Mouse (Mus musculus): Measurements from ENCODE around the gene Shb. TPM values are rescaled to one million over a fixed set of nuclear protein-coding genes. Genes with fewer than 3 reads are reported as not detected.

The Shb gene
- polyA plus RNA-seq, 1 experiment from 2014 or later = 9.1 TPM

GRCm38 (mm10) chr4:45503380-45503779 is 28.9 kb downstream of the Shb start:
- ATAC-seq (ENCODE audit: insufficient number of reproducible peaks, low FRiP score, low TSS enrichment, low read depth) = no peak
- Histone ChIP-seq H3K27ac (replicated peaks) (no peak overlapping the region), H3K4me1 (peaks cover 67% of the 10 kb centered on the region), H3K36me3 (no peaks in the 10 kb centered on the region), H3K27me3 (no peaks in the 10 kb centered on the region), H3K9ac (no peak overlapping the region), H3K4me2 (replicated peaks) (no peak overlapping the region), H3K9me3 (replicated peaks) (no peaks in the 10 kb centered on the region), H3K4me3 (replicated peaks) (no peak overlapping the region)
- 76% methylated on average over 6 of the region's 6 CpGs for WGBS

GRCm38 (mm10) chr4:45502002-45502401 is 30.3 kb downstream of the Shb start:
- H3K4me2 ChIP-seq (replicated peaks) = no peak overlapping the region
- no peak for ATAC-seq (ENCODE audit: insufficient number of reproducible peaks, low FRiP score, low TSS enrichment, low read depth)
- no peaks in the 10 kb centered on the region for H3K27me3 ChIP-seq
- no peak overlapping the region for H3K4me3 ChIP-seq (replicated peaks)
- H3K4me1 ChIP-seq = peaks cover 62% of the 10 kb centered on the region
- no peaks in the 10 kb centered on the region for H3K9me3 ChIP-seq (replicated peaks)
- H3K9ac ChIP-seq = no peak overlapping the region
- no peaks in the 10 kb centered on the region for H3K36me3 ChIP-seq
- H3K27ac ChIP-seq (replicated peaks) = no peak overlapping the region
- WGBS = 67% methylated on average over 9 of the region's 9 CpGs

DNA sequence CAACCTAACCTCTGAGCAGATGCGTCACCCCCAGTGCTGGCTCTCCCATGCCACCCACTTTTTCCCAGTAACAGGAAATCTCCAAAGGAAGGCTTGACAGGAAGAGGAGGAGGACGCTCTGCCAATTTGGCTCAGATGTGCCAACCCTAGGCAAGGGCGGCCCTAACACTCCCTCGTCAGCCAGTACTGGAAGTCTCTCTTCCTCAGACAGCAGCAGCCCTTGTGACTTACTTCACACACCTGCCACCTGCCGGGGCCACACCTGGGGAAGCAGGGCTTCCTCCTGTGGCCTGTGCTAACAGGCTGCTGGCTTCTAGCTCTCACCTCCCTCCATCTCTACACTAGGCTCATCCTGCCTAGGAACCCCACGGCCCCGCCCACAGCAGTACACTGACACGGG is 31.9 kb downstream of the Shb start:
- Histone ChIP-seq H3K27ac (replicated peaks) (no peak overlapping the region), H3K27me3 (no peaks in the 10 kb centered on the region), H3K4me2 (replicated peaks) (no peak overlapping the region; the same call in 1 of the 2 replicates), H3K4me1 (peaks cover 62% of the 10 kb centered on the region), H3K36me3 (no peaks in the 10 kb centered on the region), H3K9me3 (replicated peaks) (no peaks in the 10 kb centered on the region), H3K9ac (no peak overlapping the region), H3K4me3 (replicated peaks) (no peak overlapping the region)
- no peak for ATAC-seq (ENCODE audit: insufficient number of reproducible peaks, low FRiP score, low TSS enrichment, low read depth)
- WGBS = 70% methylated on average over 8 of the region's 8 CpGs

DNA sequence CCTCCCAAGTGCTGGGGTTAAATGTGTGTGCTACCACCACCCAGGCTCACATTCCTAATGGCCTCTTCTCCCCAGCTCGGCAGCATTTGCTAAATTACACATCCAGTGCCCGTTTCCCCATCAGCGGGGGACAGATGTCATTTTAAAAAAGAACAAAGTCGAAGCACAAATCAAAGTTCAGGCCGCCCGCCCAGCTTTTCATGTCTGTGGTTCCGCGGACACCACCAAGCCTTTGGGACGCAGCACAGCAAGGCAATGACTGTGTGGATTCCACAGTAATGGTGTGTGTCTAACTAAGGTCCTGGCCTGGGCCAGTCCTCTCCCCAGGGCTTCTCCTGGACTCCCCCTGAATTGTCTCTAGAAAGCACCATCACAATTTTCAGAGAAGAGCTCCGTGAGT is 32.7 kb downstream of the Shb start:
- 44% methylated on average over 10 of the region's 10 CpGs for WGBS
- no peaks in the 10 kb centered on the region for H3K27me3 ChIP-seq
- ATAC-seq (ENCODE audit: insufficient number of reproducible peaks, low FRiP score, low TSS enrichment, low read depth) = no peak

DNA sequence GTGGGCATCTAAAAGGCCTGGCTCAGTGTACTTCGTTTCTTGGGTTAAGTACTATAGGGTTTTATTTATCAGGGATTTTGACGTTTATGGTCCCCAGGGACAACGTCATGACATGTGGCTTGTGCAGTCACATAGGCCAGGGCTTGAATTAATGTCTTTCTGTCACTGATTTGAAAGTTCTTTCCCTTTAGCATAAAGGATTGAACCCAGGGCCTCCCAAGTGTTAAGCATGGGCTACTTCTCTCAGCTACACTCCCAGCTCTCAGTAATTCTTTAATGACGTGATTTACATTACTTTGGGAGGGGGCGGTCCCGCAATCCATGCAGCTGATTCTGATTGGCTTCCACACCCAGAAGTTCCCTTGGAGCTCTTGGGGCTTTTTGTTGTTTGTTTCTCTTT is 33.2 kb downstream of the Shb start:
- no peak overlapping the region for H3K27ac ChIP-seq (replicated peaks)
- H3K4me1 ChIP-seq = peaks cover 69% of the 10 kb centered on the region
- H3K4me3 ChIP-seq (replicated peaks) = no peak overlapping the region
- H3K4me2 ChIP-seq (replicated peaks) = no peak overlapping the region
- no peak overlapping the region for H3K9ac ChIP-seq
- no peaks in the 10 kb centered on the region for H3K27me3 ChIP-seq
- no peaks in the 10 kb centered on the region for H3K36me3 ChIP-seq
- WGBS = 31% methylated on average over 6 of the region's 6 CpGs
- ATAC-seq (ENCODE audit: insufficient number of reproducible peaks, low FRiP score, low TSS enrichment, low read depth) = no peak
- H3K9me3 ChIP-seq (replicated peaks) = no peaks in the 10 kb centered on the region

More for the DNA sequence above, 32.7 kb downstream of the Shb start:
- no peak overlapping the region for H3K4me2 ChIP-seq (replicated peaks)
- H3K9ac ChIP-seq = no peak overlapping the region
- H3K27ac ChIP-seq (replicated peaks) = 0 out of 2 replicates have a peak overlapping the region, but pooled peaks have one; percentile 13
- H3K4me1 ChIP-seq = peaks cover 69% of the 10 kb centered on the region
- no peak overlapping the region for H3K4me3 ChIP-seq (replicated peaks)
- H3K36me3 ChIP-seq = no peaks in the 10 kb centered on the region
- H3K9me3 ChIP-seq (replicated peaks) = no peaks in the 10 kb centered on the region

DNA sequence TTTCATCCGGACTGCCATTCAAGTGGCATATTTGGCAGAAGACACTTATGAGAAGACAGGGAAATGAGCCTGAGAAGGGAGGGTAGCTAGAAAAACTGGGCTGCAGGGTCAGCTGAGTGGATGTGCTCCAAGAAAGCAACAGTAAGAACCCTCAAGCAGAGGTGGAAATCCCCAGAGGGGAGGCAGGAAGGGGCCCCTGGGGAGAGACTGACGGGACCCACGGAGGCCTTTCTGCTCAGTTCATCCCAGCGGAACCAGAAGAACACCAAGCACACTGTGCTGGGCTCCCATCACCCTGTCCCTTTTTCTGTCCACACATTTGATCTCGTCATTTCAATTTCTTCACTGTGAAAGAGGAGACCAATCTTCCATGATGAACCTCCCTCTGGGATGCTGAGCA is 33.9 kb downstream of the Shb start:
- Histone ChIP-seq H3K9ac (no peak overlapping the region), H3K4me2 (replicated peaks) (no peak overlapping the region), H3K4me1 (peaks cover 72% of the 10 kb centered on the region), H3K9me3 (replicated peaks) (no peaks in the 10 kb centered on the region), H3K27me3 (no peaks in the 10 kb centered on the region), H3K4me3 (replicated peaks) (no peak overlapping the region), H3K27ac (replicated peaks) (no peak overlapping the region), H3K36me3 (no peaks in the 10 kb centered on the region)
- WGBS = 65% methylated on average over 5 of the region's 5 CpGs
- no peak for ATAC-seq (ENCODE audit: insufficient number of reproducible peaks, low FRiP score, low TSS enrichment, low read depth)

DNA sequence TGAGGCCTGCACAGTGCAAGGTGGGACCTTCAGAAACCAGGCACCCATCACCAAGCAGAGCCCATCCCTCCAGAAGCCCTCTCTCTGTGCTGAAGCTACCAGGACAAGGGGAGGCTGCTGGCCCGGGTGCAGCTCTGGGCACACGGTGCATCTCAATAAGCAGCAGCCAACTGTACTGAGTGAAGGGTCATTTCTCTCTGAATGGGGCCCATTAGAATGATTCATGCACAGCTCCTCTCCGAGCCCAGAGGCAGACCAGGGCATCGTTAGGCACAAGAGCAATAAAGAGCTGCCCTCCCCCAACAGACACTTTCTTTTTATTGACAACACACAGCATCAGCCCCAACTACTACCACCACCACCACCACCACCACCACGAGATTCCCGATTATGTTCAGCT is 35.0 kb downstream of the Shb start:
- WGBS = 73% methylated on average over 6 of the region's 6 CpGs
- Histone ChIP-seq H3K4me3 (replicated peaks) (no peak overlapping the region), H3K36me3 (no peaks in the 10 kb centered on the region), H3K9ac (no peak overlapping the region), H3K9me3 (replicated peaks) (no peaks in the 10 kb centered on the region), H3K4me2 (replicated peaks) (no peak overlapping the region), H3K27ac (replicated peaks) (no peak overlapping the region), H3K27me3 (no peaks in the 10 kb centered on the region), H3K4me1 (peaks cover 81% of the 10 kb centered on the region)
- ATAC-seq (ENCODE audit: insufficient number of reproducible peaks, low FRiP score, low TSS enrichment, low read depth) = no peak

GRCm38 (mm10) chr4:45495531-45496201 is 36.6 kb downstream of the Shb start:
- Histone ChIP-seq H3K4me2 (replicated peaks) (no peak overlapping the region), H3K27me3 (no peaks in the 10 kb centered on the region), H3K4me3 (replicated peaks) (no peak overlapping the region), H3K9me3 (replicated peaks) (no peaks in the 10 kb centered on the region), H3K27ac (replicated peaks) (peak overlapping the region; percentile 60), H3K9ac (no peak overlapping the region; the same call in 1 of the 2 replicates), H3K4me1 (peaks cover 91% of the 10 kb centered on the region), H3K36me3 (no peaks in the 10 kb centered on the region)
- ATAC-seq (ENCODE audit: insufficient number of reproducible peaks, low FRiP score, low TSS enrichment, low read depth) = no peak
- WGBS = 41% methylated on average over 8 of the region's 8 CpGs

- Histone ChIP-seq H3K27me3 (no peaks in the 10 kb centered on the region), H3K9me3 (replicated peaks) (no peaks in the 10 kb centered on the region), H3K36me3 (no peaks in the 10 kb centered on the region), H3K4me3 (replicated peaks) (no peak overlapping the region), H3K9ac (no peak overlapping the region), H3K4me2 (replicated peaks) (no peak overlapping the region), H3K4me1 (peaks cover 91% of the 10 kb centered on the region), H3K27ac (replicated peaks) (no peak overlapping the region)
- 42% methylated on average over 6 of the region's 6 CpGs for WGBS
- ATAC-seq (ENCODE audit: insufficient number of reproducible peaks, low FRiP score, low TSS enrichment, low read depth) = no peak
These were observed 38.4 kb downstream of the Shb start for GRCm38 (mm10) chr4:45493786-45494400.

DNA sequence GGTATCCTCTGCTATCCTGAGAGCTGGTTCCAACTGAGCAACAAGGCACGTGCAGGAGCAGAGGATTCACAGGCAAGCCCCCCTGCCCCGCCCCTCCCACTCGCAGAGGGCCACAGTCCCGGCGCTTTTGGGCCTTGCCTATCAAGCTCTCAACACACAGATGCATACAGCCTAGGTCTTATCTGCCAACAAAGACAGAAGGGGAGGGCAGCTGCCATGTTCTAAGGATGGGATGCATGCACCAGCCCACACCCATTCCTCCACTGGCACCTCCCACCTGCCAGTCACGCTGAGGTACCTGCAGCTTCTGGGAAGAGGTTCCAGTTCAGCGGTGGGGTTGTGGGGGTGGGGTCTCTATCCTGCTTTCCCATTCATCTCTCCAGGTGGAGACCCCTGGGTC is 39.2 kb downstream of the Shb start:
- H3K9ac ChIP-seq = no peak overlapping the region
- H3K27me3 ChIP-seq = no peaks in the 10 kb centered on the region
- 13% methylated on average over 7 of the region's 7 CpGs for WGBS
- H3K4me2 ChIP-seq (replicated peaks) = peak overlapping the region; percentile 19; the same call in 1 of the 2 replicates
- H3K4me3 ChIP-seq (replicated peaks) = no peak overlapping the region
- no peak for ATAC-seq (ENCODE audit: insufficient number of reproducible peaks, low FRiP score, low TSS enrichment, low read depth)
- H3K36me3 ChIP-seq = no peaks in the 10 kb centered on the region
- H3K4me1 ChIP-seq = peaks cover 91% of the 10 kb centered on the region
- H3K27ac ChIP-seq (replicated peaks) = peak overlapping the region; percentile 71
- no peaks in the 10 kb centered on the region for H3K9me3 ChIP-seq (replicated peaks)

DNA sequence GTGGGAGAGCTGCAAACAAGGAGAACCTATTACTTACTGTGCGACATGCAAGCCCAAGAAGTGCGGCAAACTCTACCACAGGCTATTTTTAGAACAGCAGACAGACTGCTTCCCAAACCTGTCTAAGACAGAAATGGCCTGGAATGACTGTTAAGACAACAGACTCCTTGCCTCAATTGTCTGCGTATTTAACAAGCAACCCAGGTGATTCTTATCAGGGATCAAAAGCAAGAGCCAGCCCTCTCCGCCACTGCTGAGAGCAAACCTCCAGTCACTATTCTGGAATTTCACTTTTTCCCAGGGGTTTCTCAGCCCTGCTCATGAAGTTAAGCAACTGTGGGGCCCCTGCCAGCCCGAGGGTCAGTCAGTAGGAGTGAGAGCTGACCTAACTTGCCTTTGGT is 39.6 kb downstream of the Shb start:
- Histone ChIP-seq H3K27me3 (no peaks in the 10 kb centered on the region), H3K9me3 (replicated peaks) (no peaks in the 10 kb centered on the region), H3K4me2 (replicated peaks) (peak overlapping the region; percentile 19; the same call in 1 of the 2 replicates), H3K9ac (no peak overlapping the region), H3K4me1 (peaks cover 91% of the 10 kb centered on the region), H3K4me3 (replicated peaks) (no peak overlapping the region), H3K27ac (replicated peaks) (peak overlapping the region; percentile 71), H3K36me3 (no peaks in the 10 kb centered on the region)
- no peak for ATAC-seq (ENCODE audit: insufficient number of reproducible peaks, low FRiP score, low TSS enrichment, low read depth)
- whole genome bisulfite sequencing = 19% methylated on average over 5 of the region's 5 CpGs
